Mouse (Mus musculus): ENCODE data around the gene Pdgfc.

- TF ChIP-seq GATA1 (IDR thresholded peaks at IDR 0.05; ENCODE audit: borderline replicate concordance, low read length): no peak
- TF ChIP-seq FLI1 (IDR thresholded peaks at IDR 0.05; ENCODE audit: low read length): no peak
Measured at GRCm38 (mm10) chr3:81101136-81101535, 64.9 kb downstream of the Pdgfc start.
